Mouse (Mus musculus) CD4-positive helper T cell, adult 2 months (primary cell): ENCODE data around the gene Gm10271.

Experiments used
- DNase-seq: peaks from one replicate; pipeline ENCODE4 v3.0.0-alpha.2; 2012; ENCODE audit warnings: low read depth, missing footprints, low spot score

The Gm10271 gene

GRCm38 (mm10) chr10:116972509-116972908, at the start of gene Gm10271:
Gm10271 (minus strand) TSS chr10:116972609.
- no peak for DNase-seq

DNA sequence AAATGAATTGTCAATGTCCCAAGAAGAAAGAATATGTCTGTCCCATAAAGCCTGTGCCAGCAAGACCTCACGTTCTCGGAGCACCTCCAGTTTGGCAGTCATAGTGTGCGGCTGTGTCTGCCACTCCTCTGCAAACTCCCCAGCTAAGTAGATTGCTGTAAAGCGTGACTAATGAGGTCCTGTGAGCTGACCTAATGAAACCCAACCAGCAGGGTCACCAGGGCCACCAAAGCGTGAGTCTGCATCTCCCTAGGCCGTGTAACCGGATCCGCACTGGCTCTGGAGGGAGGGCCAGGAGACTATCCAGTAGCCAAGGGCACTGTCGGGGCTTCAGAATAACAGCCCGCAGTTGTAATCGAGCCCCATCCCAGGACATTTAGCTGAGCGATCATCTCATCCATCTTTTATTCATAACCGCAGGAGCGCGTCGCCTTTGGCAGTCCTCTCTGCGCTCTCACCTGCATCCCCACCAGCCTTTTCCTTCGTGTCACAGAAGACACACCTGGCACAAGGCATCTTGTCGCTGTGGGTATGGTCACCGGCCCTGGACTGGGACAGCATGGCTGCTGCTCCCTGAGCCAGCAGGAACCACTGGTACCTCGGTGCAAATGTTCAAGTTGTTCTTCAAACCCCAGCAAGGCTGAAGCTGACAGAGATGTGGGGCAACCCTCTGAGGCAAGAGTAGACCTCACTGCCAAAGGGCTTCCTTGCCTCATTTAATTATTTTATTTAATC, 48.8 kb upstream of the Gm10271 start:
- no peak for DNase-seq

DNA sequence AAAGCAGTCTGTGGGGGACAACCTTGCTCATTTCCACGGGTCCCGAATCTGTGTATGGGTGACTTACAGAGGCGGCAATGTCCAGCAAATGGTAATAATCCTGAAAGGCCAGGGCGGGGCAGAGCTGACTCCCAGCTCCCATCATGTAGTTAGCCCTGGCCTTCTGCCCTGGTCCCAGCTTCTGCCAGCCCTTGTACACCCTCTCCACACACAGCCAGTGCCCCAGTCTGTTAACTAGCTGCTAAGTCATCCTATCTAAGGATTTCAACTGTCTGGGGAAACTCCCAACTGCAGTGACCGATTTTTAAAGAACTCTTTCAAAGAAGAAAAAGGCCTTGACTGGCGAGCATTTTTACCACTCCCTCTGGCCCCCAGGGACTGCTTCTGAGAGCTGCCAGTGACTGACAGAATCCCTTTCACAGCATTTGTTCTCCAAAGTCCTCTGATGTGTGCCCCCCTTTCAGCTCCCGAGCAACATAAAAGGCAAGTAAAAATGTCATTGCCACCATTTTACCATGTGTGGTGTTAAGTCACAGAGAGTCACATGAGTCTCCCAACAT, 46.0 kb upstream of the Gm10271 start:
- no peak for DNase-seq

- DNase-seq, result no peak
Measured at GRCm38 (mm10) chr10:117014565-117014964, 42.2 kb upstream of the Gm10271 start.

DNA sequence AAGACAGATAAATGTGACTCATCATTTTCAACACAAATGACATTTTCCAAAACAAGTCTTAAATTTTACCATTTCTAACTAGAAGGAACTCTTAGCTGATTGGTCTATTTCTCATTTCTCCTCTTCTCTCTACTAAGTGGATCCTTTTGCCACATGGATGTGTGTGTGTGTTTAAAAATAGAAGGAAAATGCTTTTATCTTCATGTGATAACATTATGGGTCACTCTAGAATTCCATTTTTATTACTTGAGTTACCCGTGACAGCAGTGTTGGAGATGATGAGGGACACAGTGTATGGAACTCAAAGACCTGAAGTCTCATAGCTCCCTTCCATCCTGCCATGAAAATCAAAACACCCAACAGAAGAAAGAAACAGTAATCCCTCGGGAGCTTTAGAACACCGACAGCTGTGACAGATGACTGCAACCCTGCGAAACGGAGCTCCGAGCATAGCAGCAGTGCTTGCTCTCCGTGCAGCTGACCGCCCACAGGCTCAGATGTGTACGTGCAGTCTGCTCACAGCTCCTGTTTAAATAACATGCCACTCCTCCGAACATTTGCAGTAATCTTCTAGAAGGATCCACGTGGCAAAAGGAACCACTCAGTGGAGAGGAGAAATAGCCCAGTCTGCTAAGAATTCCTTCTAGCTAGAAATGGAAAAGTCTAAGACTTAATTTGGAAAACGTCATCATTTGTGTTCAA, 41.4 kb upstream of the Gm10271 start:
- no peak for DNase-seq

DNA sequence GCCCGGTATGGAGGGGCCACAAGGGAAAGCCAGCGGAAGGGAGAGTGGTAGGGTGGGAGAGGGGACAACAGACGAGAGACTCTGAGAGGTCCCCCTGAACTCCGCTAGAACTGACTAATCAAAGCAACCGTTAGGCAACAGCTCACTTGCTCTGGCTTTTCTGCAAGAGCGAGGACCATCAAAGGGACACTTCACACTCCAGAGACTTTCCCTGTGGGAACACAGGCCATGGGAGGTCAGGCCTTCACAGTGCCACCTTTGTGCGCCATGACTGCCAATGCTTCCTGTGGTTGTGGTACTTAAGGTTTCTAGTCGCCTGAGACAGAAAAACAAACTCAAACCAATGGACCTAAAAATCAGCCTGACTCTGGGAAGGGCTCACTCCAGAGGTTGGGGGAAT, 38.6 kb upstream of the Gm10271 start:
- DNase-seq, result no peak

DNA sequence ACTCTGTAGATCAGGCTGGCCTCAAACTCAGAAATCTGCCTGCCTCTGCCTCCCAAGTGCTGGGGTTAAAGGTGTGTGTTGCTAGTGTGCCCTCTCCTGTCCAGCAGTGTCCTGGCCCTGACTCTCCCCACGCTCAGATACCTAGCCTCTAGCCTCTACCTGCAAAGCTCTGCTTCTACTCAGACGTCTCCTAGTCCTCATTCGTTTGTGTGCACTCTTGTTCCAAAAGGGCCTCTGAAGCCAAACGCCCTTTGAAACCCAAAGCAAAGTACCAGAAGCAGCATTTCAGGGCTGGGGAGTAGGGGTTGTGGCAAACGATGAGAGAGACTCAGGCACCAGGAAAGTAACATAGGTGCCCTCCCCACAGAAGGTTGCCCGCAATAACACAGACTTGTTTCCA, 37.3 kb upstream of the Gm10271 start:
- DNase-seq, result no peak

GRCm38 (mm10) chr10:117005707-117006464, 33.5 kb upstream of the Gm10271 start:
- no peak for DNase-seq

GRCm38 (mm10) chr10:117004695-117005094, 32.3 kb upstream of the Gm10271 start:
- no peak for DNase-seq

DNA sequence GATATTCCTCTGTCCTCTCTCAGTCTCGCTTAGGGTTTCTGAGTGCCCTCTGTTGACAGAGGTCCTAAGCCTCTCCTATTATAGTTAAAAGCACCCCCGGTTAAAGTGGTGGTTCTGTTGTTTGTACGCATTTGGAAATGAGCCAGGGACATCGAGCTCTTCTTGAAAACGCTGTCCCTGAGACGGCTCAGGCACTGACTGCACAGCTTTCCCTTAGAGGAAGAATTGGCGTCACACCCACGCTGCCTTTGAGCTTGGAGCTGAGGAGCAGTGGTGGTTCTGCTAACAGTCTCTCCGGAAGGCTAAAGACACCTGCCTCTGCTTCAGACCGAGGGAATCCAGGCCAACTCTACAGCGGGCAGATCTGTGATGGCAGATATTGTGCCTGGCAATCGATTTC, 28.6 kb upstream of the Gm10271 start:
- DNase-seq, result no peak

DNA sequence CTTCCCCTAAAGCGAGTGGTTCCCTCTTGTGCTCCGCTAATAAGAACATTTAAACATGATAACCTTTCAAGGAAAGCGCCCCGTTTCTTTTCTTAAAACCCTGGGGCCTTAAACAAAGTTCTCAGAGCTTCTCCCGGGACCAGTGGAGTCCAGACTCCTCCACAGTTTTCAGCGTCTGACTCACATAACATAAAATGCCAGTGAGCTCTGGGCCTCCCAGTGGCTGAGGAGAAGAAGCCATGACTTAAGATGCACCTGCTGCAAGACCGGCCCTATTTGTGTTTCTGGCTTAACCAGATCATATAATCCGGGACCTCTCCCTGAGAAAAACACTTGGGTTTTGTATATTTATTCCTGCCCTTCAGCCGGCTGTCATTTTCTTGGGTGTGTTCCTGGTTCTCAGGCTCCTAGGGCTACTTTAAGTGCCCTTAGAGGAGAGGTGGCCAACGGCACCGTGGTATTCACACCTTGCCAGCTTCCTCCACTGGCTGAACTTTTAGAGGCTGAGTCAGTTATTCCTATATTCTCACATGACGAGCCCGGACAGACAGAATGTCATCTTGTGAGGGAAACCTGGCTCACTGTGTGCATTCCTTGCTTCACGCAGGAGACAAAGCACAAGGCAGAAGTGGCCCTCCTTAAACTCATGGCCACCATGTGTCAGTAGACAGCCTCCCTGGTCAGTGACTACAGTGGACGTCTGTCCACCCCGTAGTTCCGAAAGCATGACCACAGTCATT, 26.5 kb upstream of the Gm10271 start:
- no peak for DNase-seq

DNA sequence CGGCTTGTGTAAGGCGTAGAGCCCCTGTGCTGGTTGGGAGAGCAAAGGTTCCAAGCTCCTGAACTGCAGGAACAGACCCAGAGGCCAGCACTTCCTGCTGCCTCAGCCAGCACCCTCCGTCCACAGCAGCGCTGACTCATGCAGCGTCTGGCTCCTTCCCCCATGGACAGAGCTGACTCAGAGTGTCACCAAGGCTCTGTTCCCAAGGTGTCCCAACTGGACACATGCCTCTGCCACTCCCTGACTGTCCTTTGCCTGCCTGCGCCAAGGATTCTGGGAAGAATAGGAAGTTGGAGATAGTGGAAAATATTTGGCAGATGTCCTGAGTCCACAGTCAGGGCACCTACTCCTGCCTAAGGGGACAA, 23.8 kb upstream of the Gm10271 start:
- DNase-seq, result no peak

DNA sequence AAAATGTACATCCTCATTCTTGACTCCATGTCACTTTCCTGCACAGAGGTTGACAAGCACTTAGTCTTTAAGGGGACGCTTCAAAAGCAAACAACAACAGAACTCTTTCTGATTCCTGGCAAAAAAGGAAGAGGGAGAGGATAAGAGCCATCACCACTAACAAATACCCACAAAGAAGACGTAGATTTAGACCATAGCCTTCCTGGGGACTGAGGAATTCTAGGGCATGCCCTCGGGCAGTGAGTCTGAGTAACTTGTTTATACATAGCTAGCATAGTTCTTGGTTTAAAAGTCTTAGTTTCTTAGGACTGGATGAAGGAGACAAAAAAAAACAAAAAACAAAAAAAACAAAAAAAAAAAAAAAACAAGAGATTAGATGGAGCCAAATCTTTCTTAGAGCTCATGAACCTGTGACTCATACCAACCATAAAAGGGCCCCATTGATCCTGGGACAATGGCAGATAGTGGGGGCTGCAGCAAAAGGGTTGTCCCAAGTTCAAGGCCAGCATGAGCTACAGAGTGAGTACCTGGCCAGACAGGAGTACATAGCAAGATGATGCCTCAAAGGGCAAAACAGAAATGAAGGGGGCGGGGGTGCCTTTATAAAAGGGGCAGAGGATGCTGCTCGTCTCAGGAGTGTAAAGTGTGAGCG, 23.3 kb upstream of the Gm10271 start:
- no peak for DNase-seq

DNA sequence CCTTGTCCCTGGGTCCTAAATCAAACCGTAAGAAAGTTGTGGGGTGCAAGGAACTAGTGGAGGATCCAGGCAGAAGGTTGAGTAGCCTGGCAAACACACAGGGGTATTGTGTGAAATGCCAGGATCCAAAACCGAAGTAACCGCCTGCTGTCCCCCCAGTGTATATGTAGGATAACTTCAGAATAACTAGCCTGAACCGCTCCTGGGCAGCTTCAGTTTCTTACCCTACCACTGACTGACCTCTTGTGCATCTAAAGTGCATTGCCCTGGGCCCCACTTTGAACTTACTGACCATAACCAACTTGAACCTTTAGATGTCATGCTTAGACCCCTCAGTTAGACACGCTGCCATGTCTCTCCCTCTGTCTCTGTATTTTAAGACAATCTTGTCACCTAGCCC, 22.8 kb upstream of the Gm10271 start:
- no peak for DNase-seq

- no peak for DNase-seq
Measured at GRCm38 (mm10) chr10:116993971-116994370, 21.6 kb upstream of the Gm10271 start.

DNA sequence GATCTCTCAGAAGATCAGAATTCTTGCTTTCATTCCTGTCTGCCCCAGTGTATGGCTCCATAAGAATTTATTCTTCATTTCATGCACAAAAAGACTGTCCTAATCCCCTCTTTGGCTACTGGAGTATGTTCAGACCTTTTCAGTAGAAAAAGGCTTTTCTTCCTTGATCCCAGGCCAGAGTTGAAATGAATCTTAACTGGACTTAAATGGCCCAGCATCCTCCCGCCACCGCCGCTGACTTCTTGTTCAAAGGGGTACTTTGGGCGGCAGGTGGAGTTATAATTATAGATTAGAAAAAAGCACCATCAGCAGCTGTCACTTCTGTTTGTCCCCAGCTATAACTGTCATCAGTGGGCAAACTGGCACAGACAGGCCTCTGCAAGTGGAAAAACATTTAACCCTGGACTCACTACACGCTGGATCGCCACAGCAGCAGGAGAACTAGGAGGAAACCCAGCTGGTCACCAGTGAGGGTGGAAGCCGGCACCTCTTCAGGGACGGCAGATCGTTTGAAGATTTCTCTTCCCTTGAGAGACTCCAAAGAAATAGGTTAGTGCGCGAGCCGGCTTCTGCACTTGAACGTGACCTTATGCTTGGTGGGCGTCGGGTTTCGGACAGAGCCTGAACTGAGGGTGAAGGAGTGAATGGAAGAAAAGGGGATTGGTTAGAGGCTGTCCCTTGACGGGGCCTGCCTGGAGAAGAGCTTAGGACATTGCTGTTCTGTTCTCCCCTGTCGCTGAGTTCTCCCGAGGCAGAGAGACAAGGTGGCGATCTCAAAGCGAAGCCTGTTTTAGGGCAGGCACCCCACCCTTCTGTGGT, 14.1 kb upstream of the Gm10271 start, which contains the start of gene Best3:
Best3 (plus strand) TSS at position 51 of the 819 bp plus-strand sequence.
- no peak for DNase-seq

DNA sequence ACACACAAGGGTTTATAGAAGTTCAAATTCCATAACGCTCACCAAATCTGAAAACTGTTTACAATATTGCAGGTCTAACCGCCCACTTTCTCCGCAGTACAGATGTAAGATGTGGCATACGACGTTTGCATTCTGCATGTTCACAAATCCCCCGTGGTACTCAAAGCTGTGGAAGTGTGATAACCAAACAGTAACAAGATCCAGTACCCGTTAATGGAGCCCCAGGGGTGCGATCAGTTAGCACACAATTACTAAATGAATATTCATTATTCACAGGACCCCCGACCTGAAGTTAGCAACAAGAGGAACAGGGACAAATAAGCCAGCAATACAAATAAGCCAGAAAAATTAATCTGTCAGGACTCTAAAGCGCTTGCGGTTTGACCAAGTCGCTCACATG, 12.4 kb upstream of the Gm10271 start:
- DNase-seq, result no peak

- no peak for DNase-seq
Measured at GRCm38 (mm10) chr10:116982526-116982925, 10.1 kb upstream of the Gm10271 start.

GRCm38 (mm10) chr10:116980888-116981287, 8.5 kb upstream of the Gm10271 start:
- DNase-seq, result peak; percentile 9

DNA sequence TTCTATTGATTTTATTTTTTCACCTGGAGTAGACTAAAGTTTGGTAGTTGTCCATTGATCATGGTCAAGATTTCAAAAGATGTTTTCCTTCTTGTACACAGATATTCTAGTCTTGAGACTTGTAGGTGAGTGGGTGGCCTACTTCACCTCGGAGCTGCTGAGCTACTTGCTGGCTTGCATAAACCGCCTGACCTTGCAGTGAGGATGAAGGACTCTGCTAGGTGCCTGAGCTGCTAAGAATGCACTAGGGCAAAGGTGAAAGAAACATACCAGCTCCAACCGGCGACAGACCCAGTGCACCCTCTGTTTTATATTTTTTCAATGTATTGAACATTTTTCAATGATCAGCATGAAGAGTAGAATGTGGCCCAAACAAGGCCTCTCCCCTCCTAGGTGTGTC, 7.9 kb upstream of the Gm10271 start:
- no peak for DNase-seq
